Mouse (Mus musculus): ENCODE data around the gene B3gnt8. TPM values are rescaled to one million over a fixed set of nuclear protein-coding genes. Genes with fewer than 3 reads are reported as not detected.

Gene B3gnt8
- total RNA-seq (2021), result 1 to 10 TPM; 3.4 to 4.4 TPM
- long read RNA-seq, experiment 1, partial matches to known transcripts, result 0 of 2 reads
- long read RNA-seq, experiment 1, other reads (novel, unspliced or antisense), result 0 of 2 reads
- long read RNA-seq, experiment 2, partial matches to known transcripts, result 0 of 1 reads
- long read RNA-seq, experiment 2, other reads (novel, unspliced or antisense), result 1 of 1 reads

- DNase-seq, result peak; percentile 83 to 90
These were observed at the start of gene B3gnt8 for GRCm38 (mm10) chr7:25626509-25627430. B3gnt8 (plus strand) TSS chr7:25626654.

DNA sequence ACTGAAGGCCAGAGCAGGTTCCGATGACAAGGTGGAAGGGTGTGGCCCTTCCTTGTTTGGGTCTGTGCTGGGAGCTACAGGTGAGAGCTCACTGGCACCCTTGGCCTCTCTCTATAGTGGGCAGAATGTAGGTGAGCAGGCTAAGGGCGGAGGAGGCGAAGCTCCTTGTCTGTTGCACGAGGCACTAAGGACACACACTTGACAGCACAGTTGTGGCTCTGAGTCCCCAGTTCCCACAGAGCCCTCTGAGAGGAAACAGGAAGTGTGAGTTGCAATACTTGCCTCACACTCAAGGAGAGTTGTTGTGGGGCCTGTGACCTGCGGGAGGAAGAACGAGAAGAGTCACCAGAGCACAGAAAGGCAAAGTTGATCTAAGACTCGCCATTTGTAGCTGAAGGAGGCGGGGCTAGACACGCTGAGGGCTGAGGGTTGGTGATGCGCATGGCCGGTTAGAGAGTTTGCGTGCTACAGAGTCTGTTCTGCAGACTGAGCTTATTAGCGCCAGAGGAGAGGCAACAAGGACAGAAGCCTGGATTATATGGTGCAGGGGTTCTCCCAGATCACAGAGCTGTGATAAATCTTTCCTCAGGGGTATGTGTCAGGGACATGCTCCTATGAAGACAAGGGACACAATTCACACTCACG is 49.5 kb upstream of the B3gnt8 start:
- DNase-seq, result peak in 1 of 2 experiments; percentile 10

- no peak for DNase-seq
These were observed 47.0 kb upstream of the B3gnt8 start for GRCm38 (mm10) chr7:25579441-25579840.

DNA sequence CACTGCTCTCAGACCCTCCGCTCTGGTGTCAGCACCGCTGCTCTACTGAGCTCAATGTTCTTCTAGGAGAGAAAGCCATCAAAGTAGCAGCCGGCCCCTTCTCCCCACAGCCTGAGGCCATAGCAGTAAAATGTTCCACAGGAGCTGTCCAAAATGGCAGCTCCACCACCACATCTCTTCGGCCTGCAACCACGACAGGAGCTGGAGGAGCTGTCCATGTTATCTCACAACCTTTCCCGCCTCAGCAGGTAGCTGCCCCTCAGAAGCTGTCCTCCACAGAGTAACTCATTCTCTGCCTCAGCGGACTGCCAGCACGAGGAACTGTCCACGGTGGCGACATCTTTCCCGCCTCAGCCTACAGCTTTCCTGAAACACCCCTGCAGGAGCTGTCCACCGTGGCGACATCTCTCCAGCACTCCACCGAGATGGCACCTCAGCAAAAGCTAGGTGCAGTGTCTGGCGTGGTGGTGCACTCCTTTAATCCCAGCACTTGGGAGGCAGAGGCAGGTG is 44.1 kb upstream of the B3gnt8 start:
- no peak for DNase-seq

DNA sequence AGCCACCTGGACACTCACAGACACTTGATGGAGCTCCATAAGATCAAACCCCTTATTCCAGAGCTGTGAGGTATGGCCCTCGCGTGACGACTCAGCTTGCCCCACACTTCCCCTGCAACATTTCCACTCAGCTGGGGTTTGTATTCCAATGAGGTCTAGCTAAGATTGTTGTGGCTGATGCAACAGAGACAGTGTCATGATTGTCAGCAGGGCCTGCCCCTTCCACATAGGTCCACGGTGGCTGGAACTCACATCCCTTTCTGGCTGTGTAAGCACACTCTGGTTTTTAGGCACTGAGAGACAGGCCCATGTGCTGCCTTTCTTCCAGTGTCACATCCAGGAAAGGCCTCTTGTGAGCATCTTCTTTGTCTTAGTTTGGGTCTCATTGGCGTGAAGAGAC is 41.8 kb upstream of the B3gnt8 start:
- no peak for DNase-seq

DNA sequence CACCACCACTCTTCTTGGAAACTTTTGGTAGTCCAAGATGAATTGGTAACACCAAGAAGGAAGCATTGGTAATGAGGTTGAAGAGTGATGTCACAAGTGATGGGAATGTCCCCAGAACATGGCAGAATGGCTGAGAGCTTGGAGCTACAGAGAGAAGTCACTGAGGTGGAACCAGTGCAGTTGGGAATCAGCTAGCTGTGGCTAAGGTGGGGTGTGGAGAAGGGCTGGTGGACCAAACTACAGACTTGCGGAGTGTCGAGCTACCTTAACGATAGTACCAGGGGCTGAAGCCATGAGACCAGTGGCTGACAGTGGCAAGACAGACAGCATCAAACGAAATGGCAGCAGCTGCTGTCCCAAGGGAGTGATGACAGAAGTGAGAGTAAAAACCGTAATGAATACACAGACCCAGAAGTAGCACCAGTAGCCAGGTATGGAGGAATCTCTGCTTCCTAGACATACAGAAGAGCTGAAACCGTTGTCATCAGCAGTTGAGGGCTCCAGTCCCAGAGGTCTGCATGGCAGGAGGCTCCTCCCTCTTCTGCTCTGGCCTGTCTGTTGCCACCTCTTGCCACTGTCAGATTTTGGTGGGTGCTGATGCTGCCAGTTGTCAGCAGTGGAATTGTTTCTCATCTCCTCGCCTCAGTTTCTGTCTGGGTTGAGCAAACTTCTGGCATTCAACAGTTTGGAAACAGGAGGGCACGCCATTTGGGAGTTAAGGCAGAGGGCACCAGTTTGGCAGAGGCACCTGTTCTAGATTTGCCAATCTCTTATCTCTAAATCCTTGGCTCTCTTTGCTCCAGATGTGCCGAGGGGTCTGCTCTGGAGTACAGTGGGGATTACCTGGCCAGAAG is 40.9 kb upstream of the B3gnt8 start:
- DNase-seq, result no peak

GRCm38 (mm10) chr7:25591226-25591625 is 35.2 kb upstream of the B3gnt8 start:
- no peak for DNase-seq

- DNase-seq, result no peak
These were observed 32.6 kb upstream of the B3gnt8 start for GRCm38 (mm10) chr7:25593859-25594258.

DNA sequence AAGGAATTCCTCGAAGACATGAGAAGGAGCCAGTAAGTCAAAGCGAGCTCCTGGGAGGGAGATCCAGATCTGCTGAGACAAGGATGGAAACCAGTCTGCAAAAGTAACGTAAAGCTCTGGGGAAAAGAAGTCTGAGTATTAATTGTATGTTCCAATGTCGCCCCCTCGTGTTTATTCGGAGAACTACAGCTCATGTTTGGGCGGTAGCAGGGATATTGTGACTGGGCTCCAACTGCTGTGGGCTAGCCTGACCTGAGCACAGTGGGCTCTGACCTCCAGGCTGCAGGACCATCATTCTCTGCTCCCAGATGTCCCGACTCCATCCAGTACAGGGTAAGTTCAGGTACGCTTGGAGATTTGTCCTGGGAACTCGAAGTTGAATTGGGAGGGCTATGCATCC is 26.8 kb upstream of the B3gnt8 start:
- peak; percentile 55 to 90 for DNase-seq

DNA sequence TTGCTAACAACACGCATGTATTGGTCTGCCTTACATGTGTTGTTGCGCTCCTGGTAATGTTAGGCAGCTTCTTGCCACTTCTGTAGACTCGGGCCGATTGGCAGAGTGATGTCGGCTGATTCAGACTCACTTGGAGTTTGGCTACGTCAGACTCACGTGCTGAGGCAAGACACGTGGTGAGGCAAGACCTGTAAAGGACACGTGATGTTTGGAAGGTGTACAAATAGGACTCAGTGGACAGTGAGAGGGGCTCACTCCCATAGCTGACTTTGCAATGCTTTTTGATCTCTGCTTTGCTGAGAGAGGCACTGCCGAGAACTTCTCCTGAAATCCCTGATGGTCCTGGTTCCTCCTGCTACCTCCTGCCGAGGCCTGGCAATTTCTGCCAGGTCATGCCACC is 25.8 kb upstream of the B3gnt8 start:
- no peak for DNase-seq

DNA sequence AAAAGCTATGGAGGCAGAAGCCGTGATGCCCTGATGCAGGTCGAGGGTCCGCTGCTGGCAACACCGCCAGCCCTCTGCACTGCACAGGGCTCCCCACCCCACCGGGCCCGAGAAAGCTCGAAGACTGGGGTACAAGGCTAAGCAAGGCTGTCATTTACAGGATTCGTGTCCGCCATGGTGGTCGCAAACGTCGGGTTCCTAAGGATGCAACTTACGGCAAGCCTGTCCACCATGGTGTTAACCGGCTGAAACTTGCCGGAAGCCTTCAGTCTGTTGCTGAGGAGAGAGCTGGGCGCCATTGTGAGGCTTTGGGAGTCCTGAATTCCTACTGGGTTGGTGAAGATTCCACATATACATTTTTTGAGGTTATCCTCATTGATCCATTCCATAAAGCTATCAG is 25.1 kb upstream of the B3gnt8 start:
- no peak for DNase-seq

GRCm38 (mm10) chr7:25606625-25607063 is 19.8 kb upstream of the B3gnt8 start:
- no peak for DNase-seq

DNA sequence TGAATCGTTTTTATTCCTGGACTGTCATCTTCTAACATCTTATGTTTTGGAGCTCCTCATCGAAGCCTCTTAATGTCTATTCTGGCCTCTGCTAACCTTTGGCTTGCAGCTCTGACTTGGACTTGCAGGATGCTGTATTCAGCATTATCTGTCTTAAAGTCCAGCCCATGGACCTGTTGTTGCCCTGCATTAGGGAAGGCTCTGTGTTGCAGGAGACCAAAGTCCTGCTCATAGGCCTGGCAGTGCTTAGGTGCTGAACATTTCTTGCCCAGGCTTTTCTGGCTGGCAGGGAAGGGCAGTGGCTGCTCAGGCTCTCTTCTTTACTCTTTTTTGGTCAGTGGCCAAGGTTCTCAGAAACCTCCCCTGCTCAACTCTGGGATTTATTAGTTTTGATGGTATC is 19.3 kb upstream of the B3gnt8 start:
- DNase-seq, result no peak

- no peak for DNase-seq
These were observed 16.4 kb upstream of the B3gnt8 start for GRCm38 (mm10) chr7:25610056-25610455.

- no peak for DNase-seq
These were observed 15.0 kb upstream of the B3gnt8 start for GRCm38 (mm10) chr7:25611501-25611900.

DNA sequence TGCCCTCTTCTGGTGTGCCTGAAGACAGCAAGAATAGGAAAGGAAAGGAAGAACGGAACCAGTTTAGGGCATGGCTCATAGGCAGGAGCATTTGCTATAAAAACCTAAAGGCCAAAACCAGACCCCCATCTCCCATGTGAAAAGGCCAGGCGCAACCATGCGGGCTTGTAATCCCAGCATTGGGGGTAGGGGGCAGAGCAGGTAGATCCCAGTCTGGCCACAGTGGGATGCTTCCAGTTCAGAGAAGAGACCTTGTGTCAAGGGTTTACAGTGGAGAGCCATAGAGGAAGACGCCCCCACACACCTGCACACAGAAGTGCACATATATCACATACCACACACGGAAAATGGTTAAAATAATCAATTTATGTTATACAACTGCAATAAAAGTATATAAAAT is 12.4 kb upstream of the B3gnt8 start:
- no peak for DNase-seq

GRCm38 (mm10) chr7:25614831-25615705 is 11.4 kb upstream of the B3gnt8 start:
- DNase-seq, result no peak

DNA sequence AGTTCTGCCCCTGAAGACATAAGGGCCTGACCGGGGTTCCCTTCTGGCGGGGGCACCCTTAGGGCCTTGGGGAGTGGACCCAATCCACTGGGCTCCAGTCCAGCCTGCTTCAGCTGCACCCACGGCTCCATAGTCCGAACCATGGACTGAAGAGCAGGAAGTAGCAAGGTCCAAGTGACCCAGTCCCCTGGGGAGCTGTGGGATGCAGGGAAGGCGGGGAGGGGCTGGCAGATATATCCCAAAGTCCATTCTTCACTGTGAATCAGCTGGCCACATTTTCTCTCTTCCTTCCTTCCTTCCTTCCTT is 10.8 kb upstream of the B3gnt8 start, which contains the start of gene Erich4:
Gene Erich4 (minus strand): TSS at position 187 of the 306 bp plus-strand sequence.
- no peak for DNase-seq

GRCm38 (mm10) chr7:25617376-25618160 is 8.9 kb upstream of the B3gnt8 start:
- no peak for DNase-seq

All from heart, adult 18-20 months (tissue).